Mouse (Mus musculus): ENCODE data around the gene Arf1. TPM values are rescaled to one million over a fixed set of nuclear protein-coding genes. Genes with fewer than 3 reads are reported as not detected.

The Arf1 gene
- total and polyA plus RNA-seq, 2 experiments from 2014 or later = 372 to 685 TPM

DNA sequence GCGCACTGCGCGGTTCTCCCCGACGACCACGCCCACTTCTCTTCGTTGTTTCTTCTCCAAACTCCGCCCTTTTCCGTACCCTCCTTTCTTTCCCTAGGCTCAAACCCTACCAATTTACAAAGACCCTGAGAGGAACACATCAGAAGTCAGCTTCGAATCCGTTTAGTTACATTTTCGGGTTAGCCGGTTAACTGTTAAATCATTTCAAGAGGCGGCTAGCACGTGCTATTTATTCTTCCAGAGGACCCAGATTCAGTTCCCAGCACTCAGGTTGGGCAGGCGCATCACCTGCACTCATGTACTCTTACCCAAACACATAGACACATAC lies 36.0 kb downstream of the Arf1 start, which contains the start of gene Guk1:
Gene Guk1, minus strand, starts transcription at position 154 of the 328 bp plus-strand sequence.
- H3K36me3 ChIP-seq (ENCODE audit: insufficient read depth) = 0 out of 2 replicates have a peak, but pooled peaks cover 2% of the 10 kb centered on the region
- H3K9me3 ChIP-seq (ENCODE audit: low read length) = no peaks in the 10 kb centered on the region
- H3K9ac ChIP-seq = peak within 1 kb of the TSS; percentile 80
- H3K4me1 ChIP-seq (ENCODE audit: insufficient read depth) = no peaks in the 10 kb centered on the region; the same call in 1 of the 2 replicates
- no peaks in the 10 kb centered on the region for H3K27me3 ChIP-seq (ENCODE audit: insufficient read depth, low read length)
- WGBS = 5% methylated on average over 16 of the region's 16 CpGs
- TF ChIP-seq CTCF (IDR thresholded peaks at IDR 0.05; ENCODE audit: low read depth) = no peak
- H3K4me2 ChIP-seq (ENCODE audit: low read depth) = peak within 1 kb of the TSS; percentile 51
- H3K27ac ChIP-seq (ENCODE audit: low read depth, low read length) = peak within 1 kb of the TSS; percentile 87
- DNase-seq (no peak), ATAC-seq (0 out of 2 replicates have a peak, but pooled peaks have one; percentile 4)
- H3K4me3 ChIP-seq (ENCODE audit: low read depth, low read length) = peak within 1 kb of the TSS; percentile 62

DNA sequence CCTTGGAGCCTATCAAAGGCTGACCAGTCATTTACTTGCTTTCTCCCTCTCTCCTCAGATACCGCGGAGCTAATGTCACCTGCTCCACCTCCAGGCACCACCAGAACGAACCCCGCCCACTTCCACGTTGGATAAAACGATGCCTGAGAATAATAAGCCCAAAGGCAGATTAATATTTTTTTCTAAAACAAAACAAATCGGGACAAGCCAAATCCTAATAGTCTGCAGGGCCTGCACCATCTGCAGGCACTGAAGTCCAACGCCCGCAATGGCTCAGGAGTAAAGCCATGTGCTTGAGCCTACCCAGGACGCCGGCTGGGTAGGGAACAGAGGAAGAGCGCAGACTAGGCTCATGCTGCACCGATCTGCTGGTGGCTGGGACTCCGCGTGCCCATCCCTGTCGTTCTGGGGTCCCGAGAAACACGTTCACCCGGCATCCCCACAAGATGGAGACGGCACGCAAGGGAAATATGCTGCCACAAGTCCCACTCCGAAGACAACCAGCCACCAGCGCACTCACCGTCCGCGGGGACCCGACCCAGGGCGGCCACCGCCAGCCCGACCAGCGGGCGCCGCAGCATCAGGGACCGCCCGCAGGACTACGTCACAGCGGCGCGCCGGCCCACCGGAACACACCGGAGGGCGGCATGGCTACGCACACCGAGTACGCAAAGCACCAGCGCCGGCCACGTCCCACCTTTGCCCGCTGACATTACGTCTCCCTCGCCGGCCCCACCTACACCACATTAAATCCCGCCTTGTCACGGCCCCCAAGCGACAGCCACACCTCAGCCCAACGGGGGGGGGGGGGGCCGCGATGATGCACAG lies 36.6 kb downstream of the Arf1 start:
- ATAC-seq (peak; percentile 96), DNase-seq (peak; percentile 94)
- H3K27me3 ChIP-seq (ENCODE audit: insufficient read depth, low read length) = no peaks in the 10 kb centered on the region
- TF ChIP-seq CTCF (IDR thresholded peaks at IDR 0.05; ENCODE audit: low read depth) = peak; percentile 25; the same call in 1 of the 2 replicates
- peak overlapping the region; percentile 87 for H3K27ac ChIP-seq (ENCODE audit: low read depth, low read length)
- H3K36me3 ChIP-seq (ENCODE audit: insufficient read depth) = 0 out of 2 replicates have a peak, but pooled peaks cover 4% of the 10 kb centered on the region
- H3K4me3 ChIP-seq (ENCODE audit: low read depth, low read length) = peak overlapping the region; percentile 62
- no peaks in the 10 kb centered on the region; the same call in 1 of the 2 replicates for H3K4me1 ChIP-seq (ENCODE audit: insufficient read depth)
- H3K9ac ChIP-seq = peak overlapping the region; percentile 80
- under 1% methylated on average over 53 of the region's 59 CpGs for WGBS
- H3K9me3 ChIP-seq (ENCODE audit: low read length) = no peaks in the 10 kb centered on the region
- peak overlapping the region; percentile 51 for H3K4me2 ChIP-seq (ENCODE audit: low read depth)

DNA sequence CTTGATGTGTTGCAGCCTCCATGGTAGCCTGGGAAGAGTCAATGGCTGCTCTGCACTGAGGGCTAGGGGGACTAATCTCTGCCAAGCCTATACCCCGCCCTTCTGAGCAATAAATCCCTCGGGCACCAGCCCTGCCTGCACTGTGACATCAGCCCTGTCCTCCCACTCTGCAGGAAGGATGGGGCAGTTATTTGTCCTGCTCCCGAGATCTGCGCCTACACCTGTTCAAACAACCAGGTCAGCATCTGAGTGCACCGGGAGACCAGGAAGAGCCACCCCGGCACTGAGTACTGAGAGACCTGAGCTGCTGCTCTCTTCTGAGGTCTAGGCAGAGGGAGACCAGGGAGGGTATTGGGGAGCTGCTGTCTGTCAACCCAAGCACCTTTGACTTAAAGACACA lies 40.4 kb downstream of the Arf1 start:
- Histone ChIP-seq H3K4me1 (ENCODE audit: insufficient read depth) (no peaks in the 10 kb centered on the region; the same call in 1 of the 2 replicates), H3K4me2 (ENCODE audit: low read depth) (no peak overlapping the region), H3K9me3 (ENCODE audit: low read length) (no peaks in the 10 kb centered on the region), H3K27ac (ENCODE audit: low read depth, low read length) (no peak overlapping the region), H3K36me3 (ENCODE audit: insufficient read depth) (peaks cover 36% of the 10 kb centered on the region), H3K27me3 (ENCODE audit: insufficient read depth, low read length) (no peaks in the 10 kb centered on the region), H3K9ac (no peak overlapping the region), H3K4me3 (ENCODE audit: low read depth, low read length) (no peak overlapping the region)
- ATAC-seq (no peak), DNase-seq (no peak)
- TF ChIP-seq CTCF (IDR thresholded peaks at IDR 0.05; ENCODE audit: low read depth) = no peak
- WGBS = 88% methylated on average over 6 of the region's 6 CpGs

DNA sequence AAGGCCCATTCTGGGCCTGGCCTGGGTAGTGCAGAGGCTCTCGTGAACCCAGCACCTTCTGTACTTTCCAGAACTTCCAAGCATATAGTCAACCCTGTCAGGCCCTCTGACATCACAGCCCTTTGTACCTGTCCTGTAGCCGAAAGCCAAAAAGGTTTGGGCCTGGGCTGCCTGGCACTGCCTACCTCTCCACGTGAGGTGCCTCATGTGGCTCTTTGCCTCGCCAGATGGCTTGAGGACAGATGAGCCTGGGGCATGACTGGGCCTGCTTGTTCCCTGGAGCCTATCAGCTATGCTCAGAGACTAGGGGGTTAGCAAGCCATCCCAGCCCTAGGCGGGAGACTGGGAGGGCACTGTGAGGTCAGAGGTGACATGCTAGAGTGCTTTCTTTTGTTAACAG lies 42.6 kb downstream of the Arf1 start:
- no peak for TF ChIP-seq CTCF (IDR thresholded peaks at IDR 0.05; ENCODE audit: low read depth)
- Histone ChIP-seq H3K9ac (no peak overlapping the region), H3K4me2 (ENCODE audit: low read depth) (no peak overlapping the region), H3K27me3 (ENCODE audit: insufficient read depth, low read length) (no peaks in the 10 kb centered on the region), H3K27ac (ENCODE audit: low read depth, low read length) (no peak overlapping the region), H3K4me1 (ENCODE audit: insufficient read depth) (no peaks in the 10 kb centered on the region; the same call in 1 of the 2 replicates), H3K4me3 (ENCODE audit: low read depth, low read length) (no peak overlapping the region), H3K36me3 (ENCODE audit: insufficient read depth) (peaks cover 36% of the 10 kb centered on the region), H3K9me3 (ENCODE audit: low read length) (no peaks in the 10 kb centered on the region)
- 82% methylated on average over 5 of the region's 5 CpGs for WGBS
- no peak for ATAC-seq
- DNase-seq = no peak

GRCm38 (mm10) chr11:59183821-59184220 lies 44.2 kb downstream of the Arf1 start:
- Histone ChIP-seq H3K27me3 (ENCODE audit: insufficient read depth, low read length) (no peaks in the 10 kb centered on the region), H3K4me1 (ENCODE audit: insufficient read depth) (no peaks in the 10 kb centered on the region), H3K4me2 (ENCODE audit: low read depth) (no peak overlapping the region), H3K36me3 (ENCODE audit: insufficient read depth) (peaks cover 34% of the 10 kb centered on the region), H3K4me3 (ENCODE audit: low read depth, low read length) (no peak overlapping the region), H3K9me3 (ENCODE audit: low read length) (no peaks in the 10 kb centered on the region), H3K9ac (no peak overlapping the region), H3K27ac (ENCODE audit: low read depth, low read length) (no peak overlapping the region)
- DNase-seq (peak; percentile 64), ATAC-seq (peak; percentile 74; the same call in 1 of the 2 replicates)
- TF ChIP-seq CTCF (IDR thresholded peaks at IDR 0.05; ENCODE audit: low read depth) = peak; percentile 80
- WGBS = 23% methylated on average over 3 of the region's 3 CpGs

DNA sequence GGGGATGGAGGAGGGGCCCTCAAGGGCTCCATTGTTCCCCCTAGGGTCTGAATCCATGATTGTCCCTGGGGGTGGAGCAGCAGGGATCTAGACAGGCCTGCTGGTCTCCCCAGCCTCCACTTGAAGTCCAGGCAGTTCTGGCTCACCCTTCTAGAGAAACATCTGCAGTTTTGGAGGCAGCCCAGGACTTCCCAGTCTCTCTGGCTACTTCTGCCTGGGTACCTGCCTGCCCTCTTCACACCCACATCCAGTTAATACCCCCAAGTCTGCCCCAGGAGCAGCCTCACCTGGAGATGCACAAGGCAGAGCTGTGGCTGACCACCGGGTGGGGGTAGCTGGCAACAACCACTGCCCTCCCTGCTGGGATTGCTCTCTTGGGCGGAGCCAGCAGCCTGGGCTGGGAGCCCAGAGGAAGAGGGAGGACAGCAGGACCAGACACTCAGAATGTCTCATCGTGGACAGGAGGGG lies 45.2 kb downstream of the Arf1 start, which contains the start of gene Gjc2:
Gene Gjc2, minus strand, starts transcription at position 350 of the 468 bp plus-strand sequence.
- no peak for TF ChIP-seq CTCF (IDR thresholded peaks at IDR 0.05; ENCODE audit: low read depth)
- no peaks in the 10 kb centered on the region for H3K9me3 ChIP-seq (ENCODE audit: low read length)
- no peak within 1 kb of the TSS for H3K27ac ChIP-seq (ENCODE audit: low read depth, low read length)
- H3K36me3 ChIP-seq (ENCODE audit: insufficient read depth) = peaks cover 34% of the 10 kb centered on the region
- no peak within 1 kb of the TSS for H3K4me2 ChIP-seq (ENCODE audit: low read depth)
- ATAC-seq = no peak
- H3K27me3 ChIP-seq (ENCODE audit: insufficient read depth, low read length) = peaks cover 7% of the 10 kb centered on the region
- H3K9ac ChIP-seq = no peak within 1 kb of the TSS
- no peak for DNase-seq
- H3K4me3 ChIP-seq (ENCODE audit: low read depth, low read length) = no peak within 1 kb of the TSS
- 43% methylated on average over 3 of the region's 3 CpGs for WGBS
- no peaks in the 10 kb centered on the region for H3K4me1 ChIP-seq (ENCODE audit: insufficient read depth)

DNA sequence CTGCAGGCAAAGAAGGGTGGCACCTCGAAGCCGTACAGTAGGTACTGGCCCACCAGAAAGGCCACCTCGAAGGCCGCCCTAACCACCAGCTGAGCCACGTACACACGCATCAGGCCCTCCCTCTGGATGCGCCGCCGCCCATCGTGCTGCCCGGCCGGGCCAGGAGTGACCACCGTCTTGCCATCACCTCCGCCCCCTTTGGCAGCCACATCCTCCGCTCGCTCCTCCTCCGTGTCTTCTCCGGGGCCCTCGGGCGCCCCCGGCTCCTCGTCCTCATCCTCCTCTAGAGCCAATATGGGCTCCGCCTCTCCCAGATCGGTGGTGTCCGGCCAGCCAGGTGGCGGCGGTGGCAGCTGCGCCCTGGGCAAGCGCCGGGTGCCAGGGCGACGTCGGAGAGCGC lies 51.1 kb downstream of the Arf1 start:
- no peak overlapping the region for H3K9ac ChIP-seq
- H3K9me3 ChIP-seq (ENCODE audit: low read length) = no peaks in the 10 kb centered on the region
- no peaks in the 10 kb centered on the region for H3K4me1 ChIP-seq (ENCODE audit: insufficient read depth)
- no peak overlapping the region for H3K4me3 ChIP-seq (ENCODE audit: low read depth, low read length)
- ATAC-seq = no peak
- no peaks in the 10 kb centered on the region for H3K36me3 ChIP-seq (ENCODE audit: insufficient read depth)
- H3K4me2 ChIP-seq (ENCODE audit: low read depth) = no peak overlapping the region
- no peak for DNase-seq
- peaks cover 45% of the 10 kb centered on the region for H3K27me3 ChIP-seq (ENCODE audit: insufficient read depth, low read length)
- 12% methylated on average over 33 of the region's 34 CpGs for WGBS
- no peak for TF ChIP-seq CTCF (IDR thresholded peaks at IDR 0.05; ENCODE audit: low read depth)
- no peak overlapping the region for H3K27ac ChIP-seq (ENCODE audit: low read depth, low read length)

Data from forebrain, postnatal 0 days (tissue).